Mouse (Mus musculus): ENCODE measurements around the gene Wdr11. TPM values are rescaled to one million over a fixed set of nuclear protein-coding genes. Genes with fewer than 3 reads are reported as not detected.

Wdr11 gene
- polyA plus RNA-seq, 2 experiments: 8.6 to 8.9 TPM

DNA sequence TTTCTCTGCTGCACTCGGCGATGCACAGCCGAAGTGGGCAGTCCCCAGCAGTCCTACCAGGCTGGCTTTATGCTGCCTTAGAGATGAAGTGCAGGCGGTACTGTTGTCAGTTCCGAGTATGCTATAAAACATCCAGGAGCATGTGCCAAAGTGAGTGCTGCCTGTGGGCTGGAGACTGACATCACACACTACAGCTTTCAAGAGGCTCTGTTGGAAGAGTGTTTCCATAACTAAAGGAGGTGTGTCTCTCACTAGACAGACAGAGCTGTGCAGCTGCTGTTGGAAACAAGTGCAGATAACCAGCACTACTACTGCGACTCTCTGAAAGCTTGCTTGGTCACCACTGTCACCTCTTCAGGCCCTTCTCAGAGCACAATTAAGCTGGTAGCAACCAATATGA lies 39.8 kb downstream of the Wdr11 start:
- Histone ChIP-seq H3K9me3 (ENCODE audit: control insufficient read depth, low read length) (no peaks in the 10 kb centered on the region), H3K27ac (no peak overlapping the region), H3K4me2 (ENCODE audit: low read depth) (no peak overlapping the region), H3K9ac (replicated peaks) (no peak overlapping the region), H3K4me3 (ENCODE audit: insufficient read depth in 1 of 2, low read depth in 2 of 2, low read length in 2 of 2) (no peak overlapping the region), H3K36me3 (replicated peaks; ENCODE audit: control insufficient read depth, insufficient read depth, low read depth) (peaks cover 7% of the 10 kb centered on the region), H3K4me1 (replicated peaks; ENCODE audit: control insufficient read depth in 2 of 2, insufficient read depth in 2 of 2, low read length in 1 of 2) (no peaks in the 10 kb centered on the region), H3K27me3 (ENCODE audit: control insufficient read depth, insufficient read depth, low read length) (no peaks in the 10 kb centered on the region)
- TF ChIP-seq CTCF (IDR thresholded peaks at IDR 0.05; ENCODE audit: low read depth): no peak
- no peak for TF ChIP-seq EP300 (IDR thresholded peaks at IDR 0.05; ENCODE audit: low read depth)
- ATAC-seq (ENCODE audit: insufficient read depth) (no peak), DNase-seq (ENCODE audit: low read depth in 3 of 3, low spot score in 3 of 3) (no peak)
- WGBS (ENCODE audit: insufficient replicate concordance): 80% methylated on average over 6 of the region's 6 CpGs

DNA sequence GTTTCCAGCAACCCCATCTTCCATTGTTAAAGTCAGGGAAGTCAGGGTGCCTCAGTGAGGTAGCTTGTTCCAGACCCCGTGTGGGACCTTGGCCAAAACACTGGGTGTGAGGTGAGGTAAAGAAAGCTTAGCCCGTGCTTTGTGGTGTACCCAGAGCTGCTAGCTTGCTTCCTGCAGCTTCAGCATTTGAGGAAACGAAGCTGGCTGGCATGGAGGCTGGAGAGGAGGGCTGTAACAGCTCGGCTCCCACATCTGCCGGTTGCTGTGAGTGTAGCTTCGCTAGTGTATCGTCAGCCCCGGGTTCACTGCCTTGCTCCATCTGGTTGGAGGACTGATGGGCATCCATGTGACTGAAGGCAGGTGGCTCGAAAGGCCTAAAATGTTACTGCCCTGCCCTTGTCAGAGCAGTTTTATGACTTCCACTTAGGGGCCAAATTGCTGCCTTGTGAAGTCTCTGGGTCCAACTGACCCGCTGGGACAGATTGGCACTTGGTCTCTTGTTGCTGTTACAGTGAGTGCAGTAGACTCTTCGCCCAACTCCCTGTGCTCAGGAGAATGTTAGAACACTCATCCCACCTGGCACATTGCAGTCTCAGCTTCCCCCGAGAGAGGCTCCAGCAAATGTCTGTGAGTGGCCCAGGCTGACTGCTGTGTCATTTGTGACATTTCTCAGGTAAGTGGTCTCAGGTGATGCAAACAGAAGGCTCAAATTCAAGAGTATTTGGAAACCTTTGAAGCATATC lies 44.4 kb downstream of the Wdr11 start:
- H3K27me3 ChIP-seq (ENCODE audit: control insufficient read depth, insufficient read depth, low read length): no peaks in the 10 kb centered on the region
- no peak for ATAC-seq (ENCODE audit: insufficient read depth)
- WGBS (ENCODE audit: insufficient replicate concordance): 70% methylated on average over 12 of the region's 12 CpGs
- no peak overlapping the region for H3K27ac ChIP-seq
- no peak overlapping the region for H3K9ac ChIP-seq (replicated peaks)
- no peak for DNase-seq (ENCODE audit: low read depth in 3 of 3, low spot score in 3 of 3)
- no peaks in the 10 kb centered on the region for H3K9me3 ChIP-seq (ENCODE audit: control insufficient read depth, low read length)
- no peak overlapping the region for H3K4me3 ChIP-seq (ENCODE audit: insufficient read depth in 1 of 2, low read depth in 2 of 2, low read length in 2 of 2)
- TF ChIP-seq CTCF (IDR thresholded peaks at IDR 0.05; ENCODE audit: low read depth) (no peak), EP300 (IDR thresholded peaks at IDR 0.05; ENCODE audit: low read depth) (no peak)
- H3K36me3 ChIP-seq (replicated peaks; ENCODE audit: control insufficient read depth, insufficient read depth, low read depth): peaks cover 7% of the 10 kb centered on the region
- no peak overlapping the region for H3K4me2 ChIP-seq (ENCODE audit: low read depth)
- no peaks in the 10 kb centered on the region for H3K4me1 ChIP-seq (replicated peaks; ENCODE audit: control insufficient read depth in 2 of 2, insufficient read depth in 2 of 2, low read length in 1 of 2)

DNA sequence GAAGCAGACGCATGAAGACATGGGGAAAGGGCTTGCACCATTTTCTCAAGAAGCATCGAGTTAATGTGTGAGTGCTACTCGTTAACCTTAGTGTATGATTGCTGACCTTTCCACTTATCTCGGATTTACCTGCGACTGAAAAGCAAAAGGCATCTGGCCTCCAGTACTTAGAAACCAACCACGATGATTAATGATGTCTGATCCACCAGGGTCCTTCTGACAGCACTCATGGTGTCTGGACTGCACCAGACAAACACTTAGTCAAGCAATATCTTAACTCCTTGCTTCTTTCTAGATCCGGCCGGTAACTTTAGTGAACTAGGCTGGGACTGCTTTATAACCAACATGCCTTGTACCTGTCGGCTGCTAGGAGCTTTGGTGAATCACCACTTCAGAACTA lies 45.3 kb downstream of the Wdr11 start:
- H3K4me3 ChIP-seq (ENCODE audit: insufficient read depth in 1 of 2, low read depth in 2 of 2, low read length in 2 of 2): no peak overlapping the region
- H3K36me3 ChIP-seq (replicated peaks; ENCODE audit: control insufficient read depth, insufficient read depth, low read depth): peaks cover 4% of the 10 kb centered on the region
- H3K27me3 ChIP-seq (ENCODE audit: control insufficient read depth, insufficient read depth, low read length): no peaks in the 10 kb centered on the region
- 72% methylated on average over 9 of the region's 9 CpGs for WGBS (ENCODE audit: insufficient replicate concordance)
- no peak overlapping the region for H3K27ac ChIP-seq
- TF ChIP-seq CTCF (IDR thresholded peaks at IDR 0.05; ENCODE audit: low read depth) (no peak), EP300 (IDR thresholded peaks at IDR 0.05; ENCODE audit: low read depth) (no peak)
- ATAC-seq (ENCODE audit: insufficient read depth) (no peak), DNase-seq (ENCODE audit: low read depth in 3 of 3, low spot score in 3 of 3) (no peak)
- H3K9ac ChIP-seq (replicated peaks): no peak overlapping the region
- H3K4me2 ChIP-seq (ENCODE audit: low read depth): no peak overlapping the region
- H3K4me1 ChIP-seq (replicated peaks; ENCODE audit: control insufficient read depth in 2 of 2, insufficient read depth in 2 of 2, low read length in 1 of 2): no peaks in the 10 kb centered on the region
- no peaks in the 10 kb centered on the region for H3K9me3 ChIP-seq (ENCODE audit: control insufficient read depth, low read length)

DNA sequence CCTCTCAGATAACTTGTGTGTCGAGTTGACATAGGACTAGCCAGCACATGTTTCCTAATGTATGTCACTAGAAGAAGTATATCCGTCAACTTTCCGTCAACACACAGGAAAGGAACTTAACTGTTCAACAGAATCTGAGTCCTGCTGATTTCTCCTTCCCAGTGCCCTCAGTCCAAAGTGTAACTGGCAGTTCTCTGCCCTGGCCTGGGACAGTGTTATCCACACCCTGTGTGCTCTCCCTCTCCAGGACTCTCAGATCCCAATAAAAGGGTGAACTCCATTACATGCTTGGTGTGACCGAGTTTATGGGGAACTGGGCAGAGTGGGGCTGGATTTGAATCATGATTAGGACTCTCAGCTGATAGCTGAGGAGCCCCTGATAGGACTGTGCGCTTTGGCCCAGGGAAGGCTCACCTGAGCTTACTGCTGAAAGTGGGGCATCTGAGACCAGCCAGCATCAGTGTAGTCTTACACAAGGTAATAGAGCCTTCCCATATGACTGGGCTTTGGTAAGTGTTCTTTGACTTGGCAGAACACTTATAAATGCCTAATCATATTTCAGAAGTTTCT lies 46.3 kb downstream of the Wdr11 start:
- no peak overlapping the region for H3K4me2 ChIP-seq (ENCODE audit: low read depth)
- H3K4me3 ChIP-seq (ENCODE audit: insufficient read depth in 1 of 2, low read depth in 2 of 2, low read length in 2 of 2): no peak overlapping the region
- TF ChIP-seq CTCF (IDR thresholded peaks at IDR 0.05; ENCODE audit: low read depth): no peak
- TF ChIP-seq EP300 (IDR thresholded peaks at IDR 0.05; ENCODE audit: low read depth): no peak
- H3K27ac ChIP-seq: no peak overlapping the region
- H3K9me3 ChIP-seq (ENCODE audit: control insufficient read depth, low read length): no peaks in the 10 kb centered on the region
- no peak overlapping the region for H3K9ac ChIP-seq (replicated peaks)
- no peak for ATAC-seq (ENCODE audit: insufficient read depth)
- no peak for DNase-seq (ENCODE audit: low read depth in 3 of 3, low spot score in 3 of 3)
- no peaks in the 10 kb centered on the region for H3K4me1 ChIP-seq (replicated peaks; ENCODE audit: control insufficient read depth in 2 of 2, insufficient read depth in 2 of 2, low read length in 1 of 2)
- no peaks in the 10 kb centered on the region; the same call in 1 of the 2 replicates for H3K36me3 ChIP-seq (replicated peaks; ENCODE audit: control insufficient read depth, insufficient read depth, low read depth)
- no peaks in the 10 kb centered on the region for H3K27me3 ChIP-seq (ENCODE audit: control insufficient read depth, insufficient read depth, low read length)
- 57% methylated on average over 5 of the region's 5 CpGs for WGBS (ENCODE audit: insufficient replicate concordance)

DNA sequence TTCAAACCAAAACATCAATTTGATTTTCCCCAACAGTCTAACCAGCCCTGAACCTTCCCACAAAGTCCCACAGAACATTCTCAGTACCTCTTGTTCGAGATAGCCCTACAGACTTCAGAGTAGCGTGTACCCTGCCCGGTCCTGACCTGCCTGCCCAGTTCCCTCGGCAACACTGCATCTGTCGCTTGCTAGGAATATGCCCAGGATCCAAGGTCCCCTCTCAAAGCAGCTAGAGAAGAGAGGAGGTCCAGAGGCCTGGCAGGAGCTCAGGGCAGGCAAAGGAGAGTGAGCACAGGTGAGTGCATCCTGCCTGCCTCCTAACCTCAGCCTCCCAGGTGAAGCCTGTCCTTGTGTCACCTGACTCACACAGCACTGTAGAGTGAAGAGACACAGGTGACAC lies 47.3 kb downstream of the Wdr11 start:
- WGBS (ENCODE audit: insufficient replicate concordance): 69% methylated on average over 5 of the region's 5 CpGs
- H3K4me3 ChIP-seq (ENCODE audit: insufficient read depth in 1 of 2, low read depth in 2 of 2, low read length in 2 of 2): no peak overlapping the region
- no peak overlapping the region for H3K9ac ChIP-seq (replicated peaks)
- no peaks in the 10 kb centered on the region for H3K4me1 ChIP-seq (replicated peaks; ENCODE audit: control insufficient read depth in 2 of 2, insufficient read depth in 2 of 2, low read length in 1 of 2)
- no peak for TF ChIP-seq CTCF (IDR thresholded peaks at IDR 0.05; ENCODE audit: low read depth)
- TF ChIP-seq EP300 (IDR thresholded peaks at IDR 0.05; ENCODE audit: low read depth): no peak
- H3K9me3 ChIP-seq (ENCODE audit: control insufficient read depth, low read length): no peaks in the 10 kb centered on the region
- no peaks in the 10 kb centered on the region for H3K27me3 ChIP-seq (ENCODE audit: control insufficient read depth, insufficient read depth, low read length)
- H3K27ac ChIP-seq: no peak overlapping the region
- ATAC-seq (ENCODE audit: insufficient read depth) (no peak), DNase-seq (ENCODE audit: low read depth in 3 of 3, low spot score in 3 of 3) (no peak)
- no peak overlapping the region for H3K4me2 ChIP-seq (ENCODE audit: low read depth)
- no peaks in the 10 kb centered on the region; the same call in 1 of the 2 replicates for H3K36me3 ChIP-seq (replicated peaks; ENCODE audit: control insufficient read depth, insufficient read depth, low read depth)

All from liver, embryonic 14.5 days (tissue).